Mouse (Mus musculus): ENCODE results near the gene Slc22a18. TPM values are rescaled to one million over a fixed set of nuclear protein-coding genes. Genes with fewer than 3 reads are reported as not detected.

Gene Slc22a18
- polyA plus RNA-seq, 1 experiment from 2014 or later: 0.14 TPM

Other genes starting within 250 kb of the Slc22a18 start
- 942 and 1,091 TPM in 2 replicates for gene Cdkn1c, start 12.7 kb upstream of the Slc22a18 start, polyA plus RNA-seq (2014; fragmentation: Nextera tagmentation; extraction: Ambion mirVana)
- 1.3 and 2.1 TPM in 2 replicates for gene Phlda2, start 29.4 kb downstream of the Slc22a18 start, polyA plus RNA-seq (2014; fragmentation: Nextera tagmentation; extraction: Ambion mirVana)
- 175 and 187 TPM in 2 replicates for gene Nap1l4, start 75.4 kb downstream of the Slc22a18 start, polyA plus RNA-seq (2014; fragmentation: Nextera tagmentation; extraction: Ambion mirVana)
- 69.7 and 73.1 TPM in 2 replicates for gene Cars, start 126.4 kb downstream of the Slc22a18 start, polyA plus RNA-seq (2014; fragmentation: Nextera tagmentation; extraction: Ambion mirVana)
- gene Tnfrsf26, start 155.0 kb downstream of the Slc22a18 start, polyA plus RNA-seq (2014; fragmentation: Nextera tagmentation; extraction: Ambion mirVana): 0.25 and 0.35 TPM in 2 replicates
- gene Tnfrsf22, start 175.9 kb downstream of the Slc22a18 start, polyA plus RNA-seq (2014; fragmentation: Nextera tagmentation; extraction: Ambion mirVana): 9.2 and 9.5 TPM in 2 replicates
- gene Tnfrsf23, start 212.1 kb downstream of the Slc22a18 start, polyA plus RNA-seq (2014; fragmentation: Nextera tagmentation; extraction: Ambion mirVana): 0.40 and 0.49 TPM in 2 replicates